Mouse (Mus musculus): ENCODE results near the gene Tmem107.
A peak's percentile ranks its signal among the peaks of the same experiment; 100 is the strongest.

DNA sequence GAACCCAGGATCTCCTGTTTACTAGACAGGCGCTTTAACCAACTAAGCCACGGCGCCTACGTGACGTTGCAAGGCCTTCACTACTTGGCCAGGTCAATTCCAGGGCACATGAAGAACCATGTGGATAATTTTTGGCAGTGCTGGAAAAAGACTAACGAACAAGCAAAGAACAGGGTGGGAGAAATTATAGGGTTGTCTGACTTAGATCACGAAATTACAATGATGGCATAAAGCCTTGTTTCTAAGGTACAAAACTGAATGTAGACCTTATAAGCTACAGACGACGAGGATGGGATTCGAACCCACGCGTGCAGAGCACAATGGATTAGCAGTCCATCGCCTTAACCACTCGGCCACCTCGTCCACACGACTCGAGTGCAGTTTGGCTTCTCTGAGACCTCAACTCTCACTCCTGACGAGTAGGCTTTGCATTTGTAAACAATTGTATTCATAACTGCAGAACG, 7.8 kb upstream of the Tmem107 start:
- TF ChIP-seq GABPA (IDR thresholded peaks at IDR 0.05; ENCODE audit: insufficient replicate concordance, low read depth, low read length), result no peak
- no peak for TF ChIP-seq SMC3 (IDR thresholded peaks at IDR 0.05; ENCODE audit: low read depth, low read length)
- peak; percentile 97 for TF ChIP-seq MYC (IDR thresholded peaks at IDR 0.05; ENCODE audit: low read depth, low read length)
- no peak for TF ChIP-seq EP300 (IDR thresholded peaks at IDR 0.05; ENCODE audit: low read length)
- no peak for TF ChIP-seq RCOR1 (conservative IDR thresholded peaks at IDR 0.05; ENCODE audit: low read depth, low read length)
- no peak for TF ChIP-seq ZC3H11A (IDR thresholded peaks at IDR 0.05; ENCODE audit: low read depth, low read length)
- no peak for TF ChIP-seq CTCF (conservative IDR thresholded peaks at IDR 0.05 in 1 of 2, IDR thresholded peaks at IDR 0.05 in 1 of 2; ENCODE audit: low read depth in 2 of 2, low read length in 2 of 2)
- TF ChIP-seq USF1 (IDR thresholded peaks at IDR 0.05; ENCODE audit: low read depth, low read length), result no peak
- no peak for TF ChIP-seq POLR2A (IDR thresholded peaks at IDR 0.05; ENCODE audit: low read depth, low read length)
- no peak for TF ChIP-seq TCF12 (IDR thresholded peaks at IDR 0.05; ENCODE audit: low read depth, low read length)
- peak; percentile 95; the same call in 1 of the 2 replicates for TF ChIP-seq E2F4 (IDR thresholded peaks at IDR 0.05; ENCODE audit: insufficient replicate concordance, low read depth, low read length)
- no peak for TF ChIP-seq ETS1 (conservative IDR thresholded peaks at IDR 0.05; ENCODE audit: low read depth, low read length)
- TF ChIP-seq JUN (IDR thresholded peaks at IDR 0.05; ENCODE audit: insufficient read depth, low read depth, low read length), result no peak
